Mouse (Mus musculus): ENCODE measurements at regions not wholly inside any gene's neighbourhood (a gene's known extent, or its start where the extent isn't known, plus 50 kb on each side); places are given as distances from the start of the nearest gene placed in this dataset.

- DNase-seq, result no peak
These were observed 658.6 kb downstream of the Ofcc1 start for GRCm38 (mm10) chr13:39702621-39703020.

GRCm38 (mm10) chr13:39691291-39692024 lies 669.8 kb downstream of the Ofcc1 start:
- no peak for DNase-seq

- no peak for DNase-seq
These were observed 696.7 kb downstream of the Ofcc1 start for GRCm38 (mm10) chr13:39664548-39664947.

DNA sequence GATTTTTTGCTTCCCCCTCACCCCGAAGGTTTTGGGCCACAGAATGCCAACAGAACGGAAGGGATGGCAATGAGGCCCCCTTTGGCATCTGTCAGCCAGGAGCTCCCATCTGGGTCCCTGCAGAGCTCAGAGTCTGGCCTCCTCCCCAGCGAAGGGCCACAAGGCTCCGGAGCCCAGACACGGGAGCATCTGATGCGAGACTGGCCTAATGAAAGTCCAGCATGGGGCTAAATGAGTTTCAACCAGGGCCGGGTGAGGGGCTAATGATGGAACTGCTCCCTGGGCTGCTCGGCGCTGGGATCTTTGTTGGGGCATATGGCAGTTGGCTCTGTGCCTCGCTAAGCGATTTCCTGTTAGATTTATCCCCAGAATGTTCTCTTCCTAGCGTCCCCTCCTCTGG lies 688.8 kb upstream of the Slc35b3 start:
- no peak for DNase-seq

DNA sequence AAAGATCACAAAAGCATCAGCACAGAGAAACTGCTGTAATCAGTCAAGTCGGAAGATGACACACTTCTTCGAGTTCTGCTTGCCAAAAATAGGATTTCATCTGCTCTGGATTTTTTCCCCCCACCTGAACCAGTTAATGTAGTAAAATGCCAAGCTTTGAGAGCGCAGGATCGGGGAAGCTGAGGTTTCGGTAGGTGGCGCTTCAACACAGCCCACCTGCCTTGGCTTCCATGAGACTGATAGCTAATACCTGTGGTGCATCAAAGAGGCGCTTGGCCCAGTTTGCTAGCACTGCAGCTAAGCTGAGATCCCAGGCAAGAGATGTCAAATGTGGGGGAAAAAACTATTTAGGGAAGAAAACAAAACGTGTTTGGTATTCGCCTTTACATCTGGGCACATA lies 686.7 kb upstream of the Slc35b3 start:
- peak; percentile 56 for DNase-seq

- no peak for DNase-seq
These were observed 670.9 kb upstream of the Slc35b3 start for GRCm38 (mm10) chr13:39631506-39632132.
